22 mouse cellular contexts compared by ENCODE assay signal in genomic region chr10:4919046-4919445, GRCm38 (mm10).
"Had no signal": no experiment of that assay in that cellular context is flagged by ENCODE, and none has a peak within 500 bp of the region (broad histone marks: within the 10 kb centered on the region; RNA-seq: fewer than 3 reads in every experiment).

No protein-coding gene starts in this region.

- H3K4me3 ChIP-seq: heart, adult 2 months; heart, embryonic 12.5 days; hindbrain, embryonic 13.5 days; hindbrain, embryonic 15.5 days; limb, embryonic 13.5 days; limb, embryonic 15.5 days; liver, embryonic 12.5 days had no signal

- H3K4me1 ChIP-seq: heart, embryonic 12.5 days; hindbrain, embryonic 13.5 days; hindbrain, embryonic 15.5 days; limb, embryonic 13.5 days; limb, embryonic 15.5 days; liver, embryonic 12.5 days had no signal

- H3K9me3 ChIP-seq: hindbrain, embryonic 13.5 days; hindbrain, embryonic 15.5 days; limb, embryonic 13.5 days; limb, embryonic 15.5 days; liver, embryonic 12.5 days had no signal

- ATAC-seq: hindbrain, postnatal 0 days; intestine, embryonic 16.5 days; liver, embryonic 12.5 days had no signal

- H3K9ac ChIP-seq: heart, embryonic 12.5 days; hindbrain, embryonic 13.5 days; hindbrain, embryonic 15.5 days; limb, embryonic 13.5 days; limb, embryonic 15.5 days; liver, embryonic 12.5 days; liver, embryonic 14.5 days had no signal

- H3K4me2 ChIP-seq: heart, embryonic 12.5 days; hindbrain, embryonic 13.5 days; hindbrain, embryonic 15.5 days; limb, embryonic 13.5 days; limb, embryonic 15.5 days; liver, embryonic 12.5 days had no signal

- H3K27me3 ChIP-seq: heart, embryonic 12.5 days; hindbrain, embryonic 13.5 days; hindbrain, embryonic 15.5 days; limb, embryonic 13.5 days; limb, embryonic 15.5 days; liver, embryonic 12.5 days had no signal

- H3K27ac ChIP-seq: heart, adult 2 months; hindbrain, embryonic 13.5 days; hindbrain, embryonic 15.5 days; hindbrain, postnatal 0 days; kidney, postnatal 0 days; limb, embryonic 13.5 days; limb, embryonic 15.5 days; liver, embryonic 12.5 days; liver, embryonic 14.5 days had no signal

- DNase-seq: gastrocnemius, postnatal 14 days; gastrocnemius, postnatal 36 days; heart, adult 2 months; heart, postnatal 10 days; heart, postnatal 4 days; kidney, adult 11 months; kidney, postnatal 14 days; kidney, postnatal 36 days; layer of hippocampus, adult 9-11 months; layer of hippocampus, postnatal 36 days; left cerebral cortex, postnatal 4 days; lung, adult 18-20 months had no signal

- H3K36me3 ChIP-seq: heart, embryonic 12.5 days; hindbrain, embryonic 13.5 days; hindbrain, embryonic 15.5 days; limb, embryonic 13.5 days; limb, embryonic 15.5 days; liver, embryonic 12.5 days had no signal
